Mouse (Mus musculus) mouse embryonic stem cell (cell line): ENCODE measurements around the gene Asic3.

ENCODE experiments used
- in situ Hi-C, 2 experiments: fragments of 300-500 bp; cut with MboI; formaldehyde crosslinking; loops; 1 replicate in 1 of 2; 3 replicates in 1 of 2; pipeline ENCODE4 v1.14.3; 2019 to 2020; ENCODE audit warnings: low sequenced_read_pairs in 2 of 2, low pct_unique_long_range_greater_than_20kb in 1 of 2, mixed read lengths in 1 of 2; ENCODE audit not compliant: unreplicated experiment in 1 of 2

Gene Asic3

GRCm38 (mm10) chr5:24413042-24413693 is at the start of gene Asic3:
Gene Asic3, plus strand, starts transcription at chr5:24413392.
- in situ Hi-C loops, result no loop called here

- in situ Hi-C loops, result no loop called here
Observed at GRCm38 (mm10) chr5:24363467-24363866, 49.7 kb upstream of the Asic3 start.

GRCm38 (mm10) chr5:24364061-24364460 is 49.1 kb upstream of the Asic3 start:
- in situ Hi-C loops, result no loop called here

DNA sequence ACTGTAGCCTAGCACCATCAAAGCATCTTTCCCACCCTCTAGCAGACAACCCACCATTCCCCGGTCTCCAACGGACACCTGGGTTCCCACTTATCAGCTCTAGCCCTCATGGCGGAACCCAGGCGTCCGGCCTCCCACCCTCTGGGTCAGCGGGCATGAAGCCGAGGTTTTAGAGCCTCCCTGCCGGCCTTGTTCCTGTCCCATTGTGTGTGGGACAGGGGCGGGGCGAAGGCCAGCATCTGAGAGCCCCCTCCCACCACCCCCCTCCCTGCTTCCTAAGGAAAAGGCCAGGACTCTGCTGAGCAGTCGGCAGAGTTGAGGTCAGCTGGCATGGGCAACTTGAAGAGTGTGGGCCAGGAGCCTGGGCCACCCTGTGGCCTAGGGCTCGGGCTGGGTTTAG is 48.7 kb upstream of the Asic3 start, which contains the start of gene Nos3:
Gene Nos3, plus strand, starts transcription at position 303 of the 400 bp plus-strand sequence.
- in situ Hi-C loops, result no loop called here

DNA sequence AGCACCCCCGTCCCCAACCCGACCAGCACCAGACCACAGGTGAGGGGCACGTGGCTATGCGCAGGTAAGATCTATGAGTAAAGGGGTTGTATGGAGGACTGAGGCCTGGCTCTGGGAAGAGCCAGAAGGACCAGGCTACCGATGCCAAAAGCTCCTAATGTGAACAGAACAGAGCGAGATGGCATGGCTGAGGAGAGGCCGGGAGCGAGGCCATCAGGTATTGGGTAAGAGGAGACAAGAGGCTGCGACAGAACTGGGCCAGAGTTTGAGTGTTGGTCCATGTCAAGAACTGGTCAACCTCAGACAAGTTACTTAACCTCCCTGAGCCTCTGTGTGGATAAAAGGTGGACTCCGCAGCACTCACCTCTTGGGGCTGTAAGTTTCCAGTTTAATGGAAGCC is 48.2 kb upstream of the Asic3 start:
- in situ Hi-C loops, result no loop called here

DNA sequence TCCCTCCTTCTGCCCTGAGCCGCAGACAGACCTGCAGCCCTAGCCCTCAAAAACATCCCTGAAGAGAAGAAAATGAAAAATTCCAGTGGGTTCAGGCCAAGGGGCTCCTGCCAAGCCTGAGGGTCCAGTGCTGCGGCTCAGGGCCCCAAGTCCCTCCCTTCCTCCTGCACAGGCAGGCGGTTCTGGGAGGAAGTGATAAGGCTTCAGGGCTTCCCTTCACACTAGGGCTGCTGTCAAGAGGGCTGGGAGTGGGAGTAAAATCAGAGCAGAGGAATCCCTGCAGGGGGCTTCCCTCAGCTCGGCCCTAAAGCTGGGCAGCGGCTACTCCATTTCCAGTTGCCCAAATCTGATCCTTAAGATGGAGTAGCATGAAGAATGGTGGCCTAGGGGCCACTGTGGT is 47.7 kb upstream of the Asic3 start:
- in situ Hi-C loops, result no loop called here

GRCm38 (mm10) chr5:24366426-24366825 is 46.8 kb upstream of the Asic3 start:
- in situ Hi-C loops, result no loop called here

GRCm38 (mm10) chr5:24369767-24370166 is 43.4 kb upstream of the Asic3 start:
- in situ Hi-C loops, result no loop called here

- in situ Hi-C loops, result no loop called here
Observed at GRCm38 (mm10) chr5:24373807-24374206, 39.4 kb upstream of the Asic3 start.

- in situ Hi-C loops, result no loop called here
Observed at GRCm38 (mm10) chr5:24374216-24374615, 39.0 kb upstream of the Asic3 start.

GRCm38 (mm10) chr5:24374666-24375328 is 38.4 kb upstream of the Asic3 start:
- in situ Hi-C loops, result no loop called here

DNA sequence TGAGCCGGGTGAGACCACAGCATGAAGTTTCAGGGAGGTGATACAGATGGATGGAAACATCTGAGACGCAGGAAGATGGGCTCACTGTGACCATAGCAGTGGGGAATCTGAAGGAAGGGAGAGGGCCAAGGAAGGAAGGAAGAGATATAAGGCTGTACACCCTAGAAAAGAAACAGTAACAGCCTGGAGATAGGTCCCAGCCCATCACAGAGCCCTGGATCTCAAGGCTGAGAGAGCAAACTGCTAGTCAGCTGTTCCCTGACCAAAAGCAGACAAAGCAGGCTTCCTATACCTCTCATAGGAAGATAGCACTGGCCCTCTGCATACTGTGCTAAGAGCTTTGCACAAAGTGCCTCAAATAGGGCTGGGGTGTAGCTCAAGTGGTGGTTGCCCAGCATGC is 34.5 kb upstream of the Asic3 start:
- in situ Hi-C loops, result no loop called here

GRCm38 (mm10) chr5:24379501-24379900 is 33.7 kb upstream of the Asic3 start:
- in situ Hi-C loops, result no loop called here

- in situ Hi-C loops, result no loop called here
Observed at GRCm38 (mm10) chr5:24380499-24380898, 32.7 kb upstream of the Asic3 start.

DNA sequence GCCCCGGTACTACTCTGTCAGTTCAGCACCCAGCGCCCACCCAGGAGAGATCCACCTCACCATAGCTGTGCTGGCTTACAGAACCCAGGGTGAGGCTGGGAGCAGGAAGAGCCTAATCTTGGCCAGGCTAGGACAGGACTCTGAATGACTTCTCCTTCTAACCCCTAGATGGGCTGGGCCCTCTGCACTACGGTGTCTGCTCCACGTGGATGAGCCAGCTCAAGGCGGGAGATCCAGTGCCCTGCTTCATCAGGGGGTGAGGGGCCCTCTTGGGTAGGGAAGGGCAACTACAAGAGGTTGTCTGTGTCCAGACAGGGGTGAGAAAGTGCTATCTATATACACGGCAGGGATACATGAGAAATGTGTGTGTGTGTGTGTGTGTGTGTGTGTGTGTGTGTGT is 31.7 kb upstream of the Asic3 start:
- in situ Hi-C loops, result no loop called here

- in situ Hi-C loops, result no loop called here
Observed at GRCm38 (mm10) chr5:24381988-24382387, 31.2 kb upstream of the Asic3 start.

- in situ Hi-C loops, result no loop called here
Observed at GRCm38 (mm10) chr5:24383026-24383859, 29.9 kb upstream of the Asic3 start.

GRCm38 (mm10) chr5:24384407-24384806 is 28.8 kb upstream of the Asic3 start:
- in situ Hi-C loops, result no loop called here

DNA sequence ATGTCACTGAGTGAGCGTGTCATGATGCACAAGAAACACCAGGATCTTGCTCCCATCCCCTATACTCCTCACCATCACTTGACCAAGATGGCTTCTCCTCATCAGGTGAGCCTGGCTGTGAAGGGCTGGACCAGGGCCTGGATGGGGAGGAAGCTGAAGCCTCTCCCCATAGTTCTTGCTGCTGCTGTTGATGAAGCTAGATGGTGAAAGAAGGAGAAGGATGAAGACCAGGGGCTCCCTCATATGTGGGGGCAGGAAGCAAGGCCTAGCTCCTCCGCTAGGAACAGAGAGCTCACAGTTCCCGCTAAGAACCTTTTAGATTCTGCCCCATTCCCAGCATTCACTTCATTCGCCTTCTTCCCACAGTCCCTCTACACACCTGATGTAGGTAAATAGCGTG is 27.8 kb upstream of the Asic3 start:
- in situ Hi-C loops, result no loop called here
